Mouse (Mus musculus) left cerebral cortex, adult 2 months (tissue): ENCODE results near the gene Agap1. TPM values are rescaled to one million over a fixed set of nuclear protein-coding genes. Genes with fewer than 3 reads are reported as not detected.

Experiments used
- DNase-seq, 2 experiments: peaks; one replicate each; pipeline ENCODE4 v3.0.0; 2021 to 2022; ENCODE audit warnings: low spot score in 2 of 2, mixed read lengths in 1 of 2; ENCODE audit errors: extremely low spot score in 1 of 2
- H3K27ac ChIP-seq: fragments of 200-600 bp; 2 replicates; pipeline ENCODE4 v1.8.1; 2022
- H3K4me3 ChIP-seq: fragments of 200-600 bp; 2 replicates; pipeline ENCODE4 v1.8.1; 2022
- CTCF ChIP-seq: fragments of 200-600 bp; IDR thresholded peaks from 2 replicates; pipeline ENCODE4 v1.8.1; 2022; ENCODE audit warnings: antibody characterized with exemption, mild to moderate bottlenecking, moderate library complexity
- intact Hi-C: fragments of 180-260 bp; cut with DNase I; formaldehyde crosslinking; loops from one replicate; pipeline ENCODE4 v1.15.1; 2025
- total RNA-seq, 2 experiments: library from RNA; stranded (reverse); gene quantifications; 2 replicates each; pipeline ENCODE4 v1.2.3; 2021

Agap1 gene
- total RNA-seq, 2 experiments from 2014 or later, result 270 to 281 TPM

DNA sequence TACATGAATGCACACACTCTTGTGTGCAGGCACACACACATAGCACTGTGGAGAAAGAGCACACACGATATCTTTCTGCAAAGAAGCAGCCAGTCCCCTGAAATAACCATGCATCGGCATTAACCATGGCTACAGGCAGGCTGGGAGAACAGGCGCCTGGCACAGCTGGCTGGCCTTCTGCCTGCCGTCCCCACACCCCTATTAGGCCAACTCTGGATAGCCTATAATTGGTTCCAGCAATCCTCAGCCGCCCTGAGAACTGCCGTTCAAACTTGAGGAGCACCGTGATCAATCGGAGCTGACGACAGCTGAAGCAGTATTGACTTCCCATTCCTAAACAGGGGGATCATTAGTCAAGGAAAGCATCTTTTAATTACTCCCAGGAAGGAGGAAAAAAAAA is 391.5 kb downstream of the Agap1 start:
- intact Hi-C loops, result loop anchor here (5.0 kb wide), 1 partner anchor 199 kb away; no protein-coding TSS in a partner anchor
- Histone ChIP-seq H3K27ac (no peak overlapping the region), H3K4me3 (no peak overlapping the region)
- DNase-seq, result no peak
- TF ChIP-seq CTCF, result no peak

DNA sequence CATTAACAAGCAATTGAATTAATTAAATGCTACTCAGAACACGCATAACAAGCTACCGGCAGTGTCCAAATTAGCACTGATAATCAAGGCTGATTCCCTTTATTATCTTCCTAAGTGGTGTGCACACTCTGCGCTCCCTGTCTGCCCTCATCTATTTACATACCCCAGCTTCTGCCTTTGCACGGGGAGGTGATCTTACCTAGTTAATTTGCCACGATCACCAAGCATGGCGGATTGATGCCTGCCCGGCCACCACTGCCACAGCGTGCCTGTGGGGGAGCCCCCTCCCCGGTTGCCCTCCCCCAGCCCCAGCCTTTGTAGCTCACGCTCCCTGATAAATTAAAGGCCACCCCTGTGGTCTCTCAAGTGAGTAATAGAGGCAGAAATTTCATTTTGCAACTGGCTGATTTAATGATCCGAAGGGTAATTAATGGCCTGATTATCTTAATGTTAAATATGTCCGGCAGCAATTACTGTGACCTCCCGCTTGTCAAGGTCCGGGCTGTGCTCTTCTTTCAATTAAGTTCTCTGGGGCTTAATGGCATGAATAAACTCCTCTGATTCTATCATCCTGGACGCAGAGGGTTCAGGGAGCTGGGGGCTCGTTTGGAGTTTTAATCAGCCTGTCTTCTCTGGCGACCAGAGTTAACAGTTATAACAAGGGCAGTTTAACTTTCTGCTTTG is 393.9 kb downstream of the Agap1 start:
- Histone ChIP-seq H3K27ac (no peak overlapping the region), H3K4me3 (no peak overlapping the region)
- intact Hi-C loops, result loop anchor here (5.0 kb wide), 1 partner anchor 201 kb away; no protein-coding TSS in a partner anchor
- TF ChIP-seq CTCF, result no peak
- no peak for DNase-seq

DNA sequence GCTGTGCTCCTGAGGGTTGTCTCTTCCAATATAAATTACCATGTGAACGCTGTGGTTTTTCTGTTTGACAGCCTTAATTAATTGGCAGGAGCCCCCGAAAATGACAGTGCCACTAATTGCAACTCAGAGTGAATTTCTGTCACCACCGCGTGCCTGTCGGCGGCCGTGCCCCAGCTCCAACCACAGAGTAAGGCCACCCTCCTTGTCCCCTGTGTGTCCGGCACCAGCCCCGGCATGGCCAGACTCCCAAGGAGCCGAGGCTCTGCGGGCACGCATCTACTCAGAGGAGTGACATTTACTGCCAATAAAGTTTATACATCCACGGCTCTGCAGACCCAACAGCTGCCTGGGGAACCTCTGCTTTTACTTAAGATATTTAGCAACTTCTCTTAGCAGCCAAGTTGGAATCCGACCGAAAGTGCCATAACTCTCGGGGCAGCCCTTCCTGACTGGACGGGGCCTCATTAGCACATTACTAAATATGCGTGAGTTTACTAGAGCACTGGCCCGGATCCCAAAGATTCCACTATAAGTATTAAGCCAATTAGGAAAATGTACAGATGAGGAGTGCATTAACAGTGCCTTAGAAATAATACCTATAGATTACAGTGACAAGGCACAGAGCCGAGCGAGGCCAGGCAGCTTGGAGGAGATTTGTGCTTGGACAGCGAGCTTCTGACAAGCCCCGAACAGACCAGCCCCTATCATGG is 394.7 kb downstream of the Agap1 start:
- no peak overlapping the region; the same call in 1 of the 2 replicates for H3K27ac ChIP-seq
- intact Hi-C loops, result loop anchor here (5.0 kb wide), 1 partner anchor 202 kb away; no protein-coding TSS in a partner anchor
- TF ChIP-seq CTCF, result no peak
- H3K4me3 ChIP-seq, result no peak overlapping the region
- DNase-seq, result no peak

DNA sequence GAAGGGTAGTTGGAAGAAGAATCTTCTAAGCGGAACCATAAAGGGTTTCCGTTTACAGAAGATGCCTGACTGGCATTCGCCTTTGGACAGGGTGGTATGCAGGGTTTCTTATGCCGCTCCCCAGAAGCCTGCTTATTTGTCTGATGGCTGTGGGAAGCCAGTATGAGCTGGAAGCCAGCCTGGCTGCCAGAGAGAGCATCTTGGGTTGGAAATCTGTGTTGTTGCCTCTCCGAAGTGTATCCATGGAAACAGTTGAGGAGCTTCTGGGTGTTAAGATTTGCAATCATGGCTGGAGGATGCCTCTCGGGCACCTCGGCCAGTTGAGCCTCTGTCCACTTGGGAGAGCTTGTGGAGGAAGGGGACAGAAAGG is 395.2 kb downstream of the Agap1 start:
- H3K4me3 ChIP-seq, result no peak overlapping the region
- H3K27ac ChIP-seq, result no peak overlapping the region; the same call in 1 of the 2 replicates
- no peak for TF ChIP-seq CTCF
- peak; percentile 25 to 36 for DNase-seq
- intact Hi-C loops, result loop anchor here (5.0 kb wide), 2 partner anchors 188 to 203 kb away; no protein-coding TSS in a partner anchor

DNA sequence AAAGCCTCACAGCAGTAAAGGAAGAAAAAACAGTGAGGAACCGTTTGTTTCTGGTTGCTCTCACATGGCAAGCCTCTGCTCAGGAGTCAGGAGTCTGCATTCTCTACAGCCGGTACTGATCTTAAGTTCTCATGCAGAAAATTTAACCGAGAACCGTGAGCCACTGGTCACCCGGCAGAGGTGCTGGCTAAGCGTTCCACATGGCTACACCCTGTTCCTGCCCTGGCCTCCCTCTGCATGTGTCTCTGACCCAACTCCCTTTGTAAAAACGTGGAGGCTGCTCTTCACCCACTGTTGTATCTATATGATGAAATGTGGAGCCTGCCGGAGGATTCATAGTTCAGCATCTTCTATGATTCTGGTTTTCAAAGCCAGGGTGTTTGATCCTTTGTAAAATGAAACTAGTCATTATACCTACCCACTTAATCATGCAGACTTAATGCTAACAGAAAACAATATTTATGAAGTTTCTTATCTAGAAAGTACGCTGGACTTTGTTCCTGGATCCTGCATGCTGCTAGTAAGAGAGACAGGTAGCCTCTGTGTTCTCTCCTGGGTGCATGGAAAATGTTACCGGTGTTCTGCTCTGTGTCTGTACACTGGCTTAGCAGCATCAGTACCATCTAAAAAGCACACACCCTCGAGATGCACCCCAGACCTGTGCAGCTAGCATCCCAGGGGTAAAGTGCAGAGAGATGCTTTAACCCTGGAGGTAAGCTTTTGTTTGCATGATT is 396.2 kb downstream of the Agap1 start:
- TF ChIP-seq CTCF, result no peak
- H3K4me3 ChIP-seq, result no peak overlapping the region
- no peak for DNase-seq
- intact Hi-C loops, result loop anchor here (5.0 kb wide), 1 partner anchor 189 kb away; no protein-coding TSS in a partner anchor
- no peak overlapping the region for H3K27ac ChIP-seq

DNA sequence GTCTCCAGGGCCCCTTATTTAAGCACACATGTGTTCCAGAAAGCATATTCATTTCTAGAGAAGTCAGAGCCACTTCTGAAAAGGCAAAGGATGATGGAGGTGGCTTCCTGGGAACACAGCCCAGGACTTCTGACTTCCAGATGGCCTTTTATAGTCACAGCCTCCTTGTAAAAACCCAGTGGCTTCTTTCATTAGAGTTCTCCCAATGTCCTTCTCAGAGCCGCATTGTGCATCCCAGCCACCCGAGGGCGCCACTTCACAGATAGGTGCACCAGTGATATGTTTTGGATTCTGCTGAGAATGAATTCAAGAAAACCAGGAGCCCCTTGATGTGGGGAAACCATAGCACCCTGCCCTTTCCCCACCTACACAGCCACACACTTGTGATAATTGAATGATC is 404.6 kb downstream of the Agap1 start:
- intact Hi-C loops, result no loop called here
- Histone ChIP-seq H3K27ac (no peak overlapping the region), H3K4me3 (no peak overlapping the region)
- peak in 1 of 2 experiments; percentile 43 for DNase-seq
- TF ChIP-seq CTCF, result peak; percentile 67

DNA sequence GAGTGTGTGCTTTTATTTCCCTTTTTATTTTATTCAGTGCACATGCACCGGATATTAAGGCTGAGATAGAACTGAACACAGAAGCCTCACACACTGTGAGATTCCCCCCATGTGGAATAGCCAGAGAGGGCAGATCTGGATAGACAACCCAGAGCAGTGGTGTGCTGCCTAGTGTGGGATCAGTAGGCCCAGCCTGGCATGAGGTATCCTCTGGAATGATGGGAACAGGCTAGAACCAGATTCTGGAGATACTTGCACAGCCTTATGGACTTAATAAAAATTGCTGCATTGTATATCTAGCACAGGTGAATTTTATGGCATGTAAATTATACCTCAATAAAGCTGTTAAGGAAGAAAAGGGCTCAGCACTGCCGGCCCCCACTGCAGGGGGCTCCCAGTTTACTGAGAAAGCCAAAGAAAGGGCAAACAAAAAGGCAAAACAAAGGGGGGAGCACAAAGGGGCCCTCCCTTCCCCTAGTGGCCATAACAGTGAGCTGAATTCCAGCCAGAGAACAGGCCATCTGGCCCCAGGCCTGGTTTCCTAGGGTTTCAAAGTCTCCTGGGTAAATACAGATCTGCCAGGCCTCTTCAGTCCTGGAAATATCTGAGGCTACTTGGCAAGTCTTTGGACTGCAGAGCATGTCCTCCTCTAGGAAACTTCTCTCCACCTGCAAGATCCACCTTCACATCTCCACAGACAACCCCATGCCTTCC is 405.6 kb downstream of the Agap1 start:
- TF ChIP-seq CTCF, result peak; percentile 51
- Histone ChIP-seq H3K27ac (0 out of 2 replicates have a peak overlapping the region, but pooled peaks have one; percentile 44), H3K4me3 (no peak overlapping the region)
- DNase-seq, result no peak
- intact Hi-C loops, result loop anchor here (5.0 kb wide), 1 partner anchor 82 kb away; no protein-coding TSS in a partner anchor

DNA sequence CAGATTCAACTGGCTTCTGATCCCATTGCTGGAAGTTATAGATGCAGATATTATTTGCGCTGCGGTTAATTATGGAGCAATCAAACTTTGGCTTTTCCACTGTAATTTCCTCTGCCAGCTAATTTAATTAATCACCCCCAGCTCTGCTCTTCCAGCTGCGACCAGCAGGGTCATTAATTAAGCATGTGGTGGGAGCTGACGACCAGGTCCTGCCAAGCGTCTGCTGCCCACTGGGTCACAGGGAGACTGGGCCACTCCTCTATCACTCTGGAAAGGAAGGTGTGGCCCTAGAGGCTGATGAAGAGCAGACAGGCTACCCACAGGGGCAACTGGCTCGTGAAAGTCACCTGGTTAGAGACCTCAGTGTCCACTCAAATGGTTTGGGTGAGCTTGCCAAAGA is 411.2 kb downstream of the Agap1 start:
- TF ChIP-seq CTCF, result no peak; the same call in 1 of the 2 replicates
- intact Hi-C loops, result no loop called here
- DNase-seq, result no peak
- Histone ChIP-seq H3K4me3 (no peak overlapping the region), H3K27ac (no peak overlapping the region)

DNA sequence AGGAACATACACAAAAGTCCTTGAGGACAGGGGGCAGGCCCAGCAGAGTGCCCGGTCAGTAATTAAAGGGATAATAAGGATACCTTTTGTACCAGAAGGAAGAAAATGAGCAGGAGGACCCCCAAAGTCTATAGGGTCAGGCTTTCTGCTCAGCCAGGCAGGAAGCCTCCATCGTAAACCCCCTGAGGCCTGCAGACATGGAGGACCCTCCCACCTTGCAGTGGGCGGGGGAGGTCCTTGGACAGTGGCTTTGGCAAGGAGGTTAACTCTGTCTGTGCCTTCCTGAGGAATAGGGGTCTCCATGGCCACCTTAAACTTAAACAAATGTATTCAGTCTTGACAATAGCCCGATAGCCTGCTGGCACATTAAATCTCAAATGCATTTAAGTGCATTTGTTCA is 413.2 kb downstream of the Agap1 start:
- no peak for TF ChIP-seq CTCF
- no peak for DNase-seq
- H3K27ac ChIP-seq, result no peak overlapping the region
- intact Hi-C loops, result no loop called here
- H3K4me3 ChIP-seq, result no peak overlapping the region

DNA sequence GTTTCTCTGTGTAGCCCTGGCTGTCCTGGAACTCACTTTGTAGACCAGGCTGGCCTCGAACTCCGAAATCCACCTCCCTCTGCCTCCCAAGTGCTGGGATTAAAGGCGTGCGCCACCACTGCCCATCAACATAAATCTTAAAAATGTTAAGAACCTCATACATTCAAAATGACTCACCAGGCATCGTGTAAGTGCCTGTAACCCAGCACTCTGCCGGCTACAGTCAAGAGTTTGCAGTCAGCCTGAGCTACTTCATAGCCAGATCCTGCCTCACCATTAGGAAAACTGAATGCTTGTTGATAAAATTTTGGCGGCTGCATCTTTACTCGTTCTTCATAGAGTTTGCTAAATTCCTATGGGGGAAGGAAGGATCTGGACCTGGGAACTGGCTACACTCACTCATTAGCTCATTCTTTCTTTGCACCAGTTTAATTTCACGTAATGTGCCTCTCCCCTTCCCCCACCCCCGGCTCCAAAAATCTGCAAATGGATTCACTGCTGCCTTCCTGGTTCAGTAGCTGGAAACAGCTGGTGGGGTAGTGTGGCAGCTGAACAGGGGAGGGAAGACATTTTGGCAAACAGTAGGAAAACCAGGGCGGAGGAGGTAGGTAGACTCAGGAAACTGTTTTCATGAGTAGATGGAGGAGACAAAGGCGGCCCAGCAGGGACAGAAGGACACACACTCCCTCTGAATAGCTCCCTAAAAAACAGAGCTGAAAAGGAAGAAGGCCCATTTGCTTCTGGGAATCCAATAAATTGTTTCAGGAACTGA is 415.7 kb downstream of the Agap1 start:
- Histone ChIP-seq H3K4me3 (no peak overlapping the region), H3K27ac (no peak overlapping the region)
- no peak for DNase-seq
- intact Hi-C loops, result no loop called here
- TF ChIP-seq CTCF, result no peak

DNA sequence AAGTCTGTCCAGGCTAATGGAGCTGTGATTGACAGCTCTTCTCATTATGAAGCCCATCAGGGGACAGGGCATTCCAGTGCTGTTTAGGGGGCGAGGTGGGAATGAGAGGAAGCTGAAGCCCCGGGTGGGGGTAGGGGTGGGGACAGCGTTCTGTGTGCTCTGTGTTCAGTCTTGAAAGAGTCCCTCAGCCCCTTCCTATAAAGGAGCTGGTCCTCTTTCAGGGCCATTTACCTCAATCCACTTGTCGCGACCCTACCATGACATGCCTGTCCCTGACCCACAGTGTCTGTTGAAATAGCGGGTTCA is 416.3 kb downstream of the Agap1 start:
- no peak for TF ChIP-seq CTCF
- Histone ChIP-seq H3K4me3 (no peak overlapping the region), H3K27ac (no peak overlapping the region)
- DNase-seq, result no peak
- intact Hi-C loops, result no loop called here
